Mouse (Mus musculus) right cerebral cortex, postnatal 4 days (tissue): ENCODE results near the gene Arhgef10l.

Experiments
- DNase-seq: peaks from one replicate; pipeline ENCODE4 v3.0.0-alpha.2; 2022

The Arhgef10l gene

DNA sequence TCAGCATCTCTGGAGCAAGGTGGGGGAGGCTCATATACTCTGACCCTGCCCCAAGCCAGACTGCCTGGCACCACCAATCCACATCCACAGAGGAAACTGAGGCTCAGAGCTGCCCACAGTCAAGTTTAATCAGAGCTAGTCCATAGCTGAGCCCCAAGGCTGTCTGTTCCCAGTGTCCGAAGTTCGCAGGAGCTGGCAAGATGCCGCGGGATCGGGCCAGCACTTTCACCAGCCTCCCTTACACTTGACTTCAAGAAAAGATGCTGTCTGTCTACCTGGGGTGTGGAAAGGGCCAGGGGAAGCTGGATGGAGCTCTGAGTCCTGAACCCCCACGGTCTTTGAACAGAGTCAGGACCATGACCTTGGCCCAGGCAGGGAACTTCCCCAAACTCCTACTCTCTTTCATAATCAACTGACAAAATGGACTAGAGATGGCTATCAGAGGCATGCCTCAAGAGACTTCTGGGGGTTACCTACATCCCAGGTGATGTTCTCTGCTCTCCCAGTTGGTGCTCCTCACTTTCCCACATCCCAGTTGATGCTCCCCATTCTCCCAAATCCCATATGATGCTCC is 34.4 kb downstream of the Arhgef10l start:
- no peak for DNase-seq

DNA sequence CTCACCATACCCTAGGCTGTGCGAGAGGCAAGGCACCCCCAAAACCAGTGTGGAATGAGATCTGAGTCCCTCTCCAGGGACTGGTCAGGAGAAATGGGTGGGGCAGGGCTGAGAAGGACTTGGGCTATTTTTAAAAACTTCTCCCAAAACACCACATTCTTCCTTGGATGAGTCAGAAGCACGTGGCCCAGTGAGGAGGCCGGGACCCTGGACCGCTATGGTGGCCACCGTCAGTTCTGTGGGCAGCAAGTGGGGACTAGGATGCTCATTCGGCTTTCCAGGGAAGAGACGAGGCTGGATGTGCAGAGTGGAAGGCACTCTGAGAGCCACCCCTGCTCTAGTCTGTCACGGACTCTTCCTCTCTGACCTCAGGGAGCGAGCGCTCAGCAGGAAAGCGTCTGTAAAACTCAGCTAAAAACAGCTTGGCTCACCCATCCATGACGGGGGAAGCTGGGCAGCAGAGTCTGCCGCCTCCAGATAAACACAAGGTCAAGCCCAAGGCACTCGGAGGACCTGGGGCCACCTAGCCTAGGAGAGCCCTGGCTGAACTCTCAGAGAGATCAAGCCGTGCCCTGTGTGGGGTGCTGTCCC is 35.1 kb downstream of the Arhgef10l start:
- no peak for DNase-seq

DNA sequence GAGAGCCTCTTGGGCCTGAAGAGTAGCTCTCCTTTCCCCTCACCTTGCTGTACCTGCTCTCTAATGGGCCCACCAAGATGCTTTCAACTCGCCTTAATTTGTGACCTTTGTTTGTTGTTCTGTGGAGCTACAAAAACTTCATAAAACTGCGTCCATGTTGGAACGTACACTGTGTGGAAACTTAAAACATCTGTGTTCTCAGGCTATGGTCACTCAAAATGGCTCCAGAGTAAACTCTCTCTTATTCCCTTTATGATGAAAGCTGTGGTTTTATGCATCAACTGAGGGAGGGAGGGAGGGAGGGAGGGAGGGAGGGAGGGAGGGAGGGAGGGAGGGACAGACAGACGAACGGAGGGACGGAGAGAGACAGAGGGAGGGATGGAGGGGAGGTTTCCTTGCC is 35.7 kb downstream of the Arhgef10l start:
- no peak for DNase-seq

DNA sequence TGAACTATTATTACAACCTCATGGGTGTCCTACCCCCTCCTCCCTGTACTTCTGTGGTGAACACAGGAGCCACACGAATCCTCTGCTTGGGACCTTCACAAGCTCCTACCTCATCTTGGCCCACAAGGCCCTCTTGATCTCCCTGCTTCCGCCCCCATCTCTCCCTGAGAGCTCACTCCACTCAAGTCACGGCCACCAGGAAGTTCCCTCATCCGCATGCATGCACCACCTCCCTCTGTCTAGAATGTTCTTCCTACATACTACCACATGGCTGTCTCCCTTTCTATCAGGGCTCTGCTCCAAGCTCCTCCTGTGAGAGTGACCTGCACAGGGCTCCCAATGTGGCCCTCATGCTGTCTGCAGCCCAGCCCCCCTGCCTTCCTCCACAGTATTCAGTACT is 36.8 kb downstream of the Arhgef10l start:
- no peak for DNase-seq

DNA sequence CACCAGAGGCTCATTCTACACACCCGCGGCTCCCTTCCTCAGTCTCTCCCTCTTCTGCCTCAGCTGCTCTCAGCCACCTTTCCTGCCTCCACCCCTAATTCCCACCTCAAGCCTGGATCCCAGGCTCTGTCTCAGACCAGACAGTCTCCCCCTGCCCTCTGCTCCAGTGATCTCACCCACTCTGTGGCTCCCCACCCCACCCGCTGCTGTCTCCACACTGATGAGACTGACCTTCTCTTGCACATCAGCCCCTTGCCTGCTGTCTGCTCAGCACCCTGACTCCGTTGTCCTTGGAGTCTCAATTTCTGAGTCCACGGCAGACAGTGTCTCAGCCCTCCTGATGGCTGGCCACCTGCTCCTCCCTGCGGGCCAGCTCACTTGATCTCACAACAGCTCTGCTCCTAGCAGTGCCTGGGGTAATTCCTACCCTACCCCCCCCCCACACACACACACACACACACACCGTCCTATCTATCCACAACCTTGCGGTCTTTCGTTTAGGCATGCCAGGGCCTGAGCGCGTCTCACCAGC is 37.3 kb downstream of the Arhgef10l start:
- DNase-seq: no peak

DNA sequence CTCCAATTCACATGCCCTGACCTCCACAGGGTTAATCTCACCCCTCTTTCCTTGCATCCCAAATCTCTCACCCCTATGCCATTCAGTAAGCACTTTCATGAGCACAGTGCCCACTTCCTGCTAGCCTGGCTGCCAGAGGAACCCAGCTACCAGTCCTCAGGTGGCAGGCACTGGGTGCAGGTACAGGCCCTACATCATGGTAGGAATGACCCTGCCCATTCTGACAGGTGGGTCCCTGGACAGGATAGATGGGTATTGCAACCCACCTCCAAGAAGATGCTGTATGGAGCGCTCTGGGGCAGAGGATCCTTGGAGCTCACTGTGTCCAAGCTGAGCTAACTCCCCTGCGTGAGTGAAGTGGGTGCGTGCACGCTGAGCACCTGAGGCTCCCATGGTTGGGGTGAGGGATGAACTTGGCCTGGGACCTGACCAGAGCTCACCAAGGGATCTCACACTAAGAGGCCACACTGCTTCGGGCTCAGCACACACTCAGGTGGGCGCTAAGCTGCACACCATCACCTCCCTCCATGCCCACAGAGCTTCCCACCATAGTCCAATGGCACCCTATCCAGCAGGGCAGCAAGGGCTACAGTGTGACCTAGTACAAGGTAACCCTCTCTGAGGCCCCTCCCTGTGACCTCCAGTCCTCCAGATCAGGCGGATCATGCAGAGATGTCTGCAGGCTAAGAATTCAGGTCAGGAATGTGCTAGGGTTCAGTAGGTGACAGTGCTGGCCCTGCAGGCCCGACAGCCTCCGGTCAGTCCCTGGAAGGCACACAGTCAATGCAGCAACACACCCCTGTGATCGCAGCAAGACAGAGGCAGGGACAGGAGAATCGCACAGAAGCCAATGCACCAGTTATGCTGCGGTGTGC is 39.9 kb downstream of the Arhgef10l start:
- DNase-seq: no peak

DNA sequence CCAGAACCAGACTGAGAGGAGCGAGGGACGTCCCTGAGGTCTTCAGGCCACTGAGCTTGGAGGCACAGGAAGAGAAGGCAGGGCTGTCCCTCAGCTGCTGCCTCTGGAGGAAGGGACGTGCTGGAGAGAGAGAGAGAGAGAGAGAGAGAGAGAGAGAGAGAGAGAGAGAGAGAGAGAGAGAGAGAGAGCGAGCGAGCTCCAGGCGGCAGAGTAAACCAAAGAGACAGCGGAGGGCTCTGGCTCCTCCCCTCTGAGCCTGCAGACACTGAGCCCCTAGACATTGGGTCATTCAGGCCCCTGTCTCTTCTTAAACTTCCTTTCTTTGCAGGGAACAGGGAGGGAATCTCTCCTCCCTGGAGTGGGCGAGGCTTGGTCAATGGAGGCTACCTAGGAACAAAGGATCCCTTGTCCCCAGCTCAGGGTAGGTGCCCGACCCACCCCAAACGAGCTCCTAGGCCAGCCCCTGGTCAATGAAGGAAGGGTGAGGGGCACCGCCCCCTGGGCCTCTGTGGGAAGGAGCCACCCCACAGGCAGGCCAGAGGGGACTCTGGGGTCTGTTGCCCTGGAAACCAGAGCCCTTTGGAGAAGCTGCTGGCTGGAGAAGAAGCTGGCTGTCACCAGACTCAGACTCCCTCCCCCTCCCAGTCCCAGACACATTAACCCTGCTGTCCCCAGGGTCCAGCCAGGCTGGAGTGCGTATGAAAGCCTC is 41.2 kb downstream of the Arhgef10l start:
- peak; percentile 49 for DNase-seq

DNA sequence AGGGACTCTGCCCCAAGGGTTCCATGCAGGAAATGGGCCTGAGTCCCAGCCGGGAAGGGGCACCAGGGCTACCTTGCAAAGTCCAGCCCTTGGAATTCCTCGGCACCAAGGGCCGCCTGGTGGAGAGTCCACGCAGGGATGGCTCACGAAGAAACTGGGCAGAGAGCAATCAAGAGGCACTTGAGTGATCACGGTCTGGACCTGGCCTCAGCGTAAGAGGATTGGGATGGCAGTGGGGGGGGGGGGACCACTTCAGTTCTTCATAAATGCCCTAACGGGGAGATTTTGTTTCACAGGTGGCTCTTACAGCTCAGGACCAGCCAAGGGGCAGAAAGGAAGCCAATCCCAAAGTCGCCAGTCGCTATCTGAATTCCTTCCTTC is 41.7 kb downstream of the Arhgef10l start:
- no peak for DNase-seq

DNA sequence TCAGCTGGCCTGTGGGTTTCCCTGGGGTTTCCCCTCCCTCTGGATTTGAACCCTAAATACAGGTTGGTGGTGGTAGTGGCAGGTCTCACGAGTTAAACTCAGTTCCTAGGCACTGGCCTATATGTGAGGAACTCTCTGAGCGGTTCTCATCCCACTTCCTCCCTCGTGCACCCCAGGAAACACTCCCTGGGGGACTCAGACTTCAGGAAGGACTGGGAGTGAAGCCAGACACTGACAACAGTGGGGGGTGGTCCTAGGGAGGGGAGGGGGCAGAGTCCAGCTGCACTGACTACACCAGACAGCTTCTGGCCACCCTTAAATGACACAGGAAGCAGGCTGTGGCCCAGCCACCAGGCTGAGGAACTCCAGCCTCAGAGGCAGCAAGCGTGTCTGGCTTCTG is 43.0 kb downstream of the Arhgef10l start:
- DNase-seq: no peak

DNA sequence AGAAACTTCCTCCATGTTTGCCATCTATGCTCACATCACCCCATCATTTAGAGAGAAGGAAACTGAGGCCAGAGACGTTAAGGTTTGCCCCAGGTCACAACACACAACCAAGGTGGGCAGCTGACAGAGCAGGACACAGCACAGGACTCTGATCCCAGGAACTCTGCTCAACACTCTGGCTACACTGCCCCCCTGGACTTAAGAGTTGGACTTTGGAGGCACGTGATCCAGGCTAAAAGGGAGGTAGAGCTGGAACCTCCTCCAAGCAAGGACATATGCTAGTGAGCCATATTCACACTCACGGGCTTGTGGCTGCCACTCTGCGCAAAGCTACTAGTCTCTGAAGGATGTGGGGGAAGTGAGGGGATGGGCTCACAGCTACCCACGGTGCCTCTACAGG is 45.3 kb downstream of the Arhgef10l start:
- no peak for DNase-seq

DNA sequence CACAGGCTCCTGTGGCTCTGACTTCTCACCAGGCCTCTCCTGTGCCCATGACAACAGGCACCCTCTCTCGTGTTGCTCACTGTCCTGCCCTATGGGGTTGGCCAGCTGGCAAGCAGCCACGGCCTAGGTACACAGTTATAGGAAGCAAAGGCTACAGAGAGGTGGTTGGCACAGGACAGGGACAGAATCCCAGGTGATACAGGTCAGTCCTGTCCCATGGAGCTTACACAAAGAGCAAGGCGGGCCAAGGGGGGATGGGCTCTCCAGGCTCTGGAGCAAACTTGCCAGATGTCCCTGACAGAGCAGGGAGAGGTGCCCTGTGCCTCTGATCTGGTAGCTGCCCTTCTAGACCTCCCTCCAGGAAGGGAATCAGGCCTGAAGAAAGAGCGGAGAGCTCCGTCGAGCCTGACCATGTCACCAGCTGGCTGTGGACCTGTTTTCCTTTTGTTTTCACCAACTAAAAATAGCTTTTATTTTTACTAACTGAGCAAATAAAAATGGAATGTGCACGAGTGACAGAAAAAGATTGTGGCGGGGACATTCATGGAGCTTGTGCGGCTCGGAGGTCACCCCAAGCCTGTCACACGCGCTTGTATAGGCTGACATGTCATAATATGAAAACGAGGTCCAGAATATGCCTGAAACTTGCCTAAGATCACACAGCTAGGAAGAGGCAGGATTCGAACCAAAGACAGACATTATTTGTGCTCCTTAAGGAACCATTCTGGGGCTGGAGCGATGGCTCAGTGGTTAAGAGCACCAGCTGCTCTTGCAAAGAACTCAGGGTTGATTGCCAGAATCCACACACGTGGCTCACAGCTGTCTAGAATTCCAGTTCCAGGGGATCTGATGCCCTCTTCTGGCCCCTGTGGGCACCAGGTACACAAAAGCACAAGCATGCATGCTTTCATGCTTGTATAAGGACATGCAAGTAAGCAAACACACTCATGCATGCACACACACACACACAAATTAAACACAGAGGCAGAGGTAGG is 48.1 kb downstream of the Arhgef10l start:
- DNase-seq: no peak

DNA sequence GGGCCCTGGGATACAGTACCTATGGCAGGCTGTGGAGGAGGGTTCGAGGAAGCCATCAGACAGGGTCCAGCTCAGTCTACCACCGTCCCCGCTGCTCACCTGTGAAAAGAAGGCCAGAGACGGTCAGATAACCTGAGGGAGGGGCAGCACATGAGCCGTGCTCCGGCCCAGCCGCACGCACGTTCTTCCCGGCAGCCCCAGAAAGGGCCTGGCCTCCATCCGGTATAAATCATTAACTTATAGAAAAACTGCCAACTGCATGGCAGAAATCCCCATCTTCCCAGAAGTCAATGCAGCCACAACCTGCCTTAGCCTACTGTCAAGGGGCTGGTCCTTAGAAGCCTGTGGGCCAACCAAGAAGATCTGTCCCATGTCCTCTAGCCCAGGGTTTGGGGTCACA is 48.9 kb downstream of the Arhgef10l start:
- no peak for DNase-seq

DNA sequence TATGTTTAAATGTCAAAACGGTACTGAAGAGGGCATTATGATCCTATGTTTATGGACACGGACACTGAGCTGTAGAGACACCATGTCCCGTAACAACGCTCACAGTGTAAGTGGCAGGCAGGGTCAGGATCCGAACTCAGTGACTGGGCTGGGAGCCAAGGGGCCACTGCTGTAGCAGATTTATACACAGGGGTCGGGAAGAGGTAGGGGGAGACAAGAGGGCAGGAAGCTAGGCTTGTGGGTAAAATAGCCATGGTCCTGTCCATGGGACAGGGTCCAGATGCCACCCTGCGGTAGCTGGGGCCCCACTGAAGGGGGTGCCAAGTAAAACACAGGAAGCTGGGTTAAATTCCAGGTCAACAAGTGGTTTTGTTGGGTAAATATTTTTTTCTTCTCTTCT is 49.6 kb downstream of the Arhgef10l start:
- no peak for DNase-seq

DNA sequence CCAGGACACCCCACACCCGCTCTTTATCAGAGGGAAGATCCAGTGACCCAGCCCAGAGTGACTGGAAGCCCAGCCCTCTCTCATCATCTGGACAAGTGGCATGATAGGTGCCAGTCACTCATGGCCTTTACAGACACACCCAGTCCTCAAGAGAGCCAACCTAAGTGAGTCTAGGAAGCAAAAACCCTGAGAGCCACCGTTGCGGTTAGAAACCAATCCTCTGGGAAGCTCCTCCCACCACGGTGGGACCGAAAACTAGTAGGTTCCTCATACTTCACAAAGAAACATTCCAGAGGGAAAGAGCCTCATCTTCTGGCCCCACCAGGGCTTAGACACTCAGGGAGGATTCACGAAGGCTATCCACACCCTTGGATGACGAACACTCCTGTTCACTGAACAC is 50.0 kb downstream of the Arhgef10l start:
- DNase-seq: no peak

DNA sequence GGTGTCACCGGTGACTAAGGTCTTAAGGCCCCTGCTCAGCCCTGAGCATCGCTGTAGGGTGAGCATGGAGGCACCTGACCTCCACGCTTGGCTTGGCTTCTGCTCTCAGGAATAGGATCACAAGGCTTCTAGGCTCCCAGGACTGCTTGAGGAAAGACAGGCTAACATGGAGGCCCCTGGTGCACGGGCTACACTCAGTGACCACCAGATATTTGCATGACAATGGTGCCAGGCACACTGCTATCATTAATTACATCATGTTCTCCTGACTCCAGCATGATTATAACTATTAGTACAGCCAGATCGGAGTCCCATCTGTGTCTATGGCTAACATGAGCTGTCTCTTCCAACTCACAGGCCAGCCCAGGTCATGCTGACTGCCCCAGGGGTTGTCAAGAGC is 51.3 kb downstream of the Arhgef10l start:
- no peak for DNase-seq

DNA sequence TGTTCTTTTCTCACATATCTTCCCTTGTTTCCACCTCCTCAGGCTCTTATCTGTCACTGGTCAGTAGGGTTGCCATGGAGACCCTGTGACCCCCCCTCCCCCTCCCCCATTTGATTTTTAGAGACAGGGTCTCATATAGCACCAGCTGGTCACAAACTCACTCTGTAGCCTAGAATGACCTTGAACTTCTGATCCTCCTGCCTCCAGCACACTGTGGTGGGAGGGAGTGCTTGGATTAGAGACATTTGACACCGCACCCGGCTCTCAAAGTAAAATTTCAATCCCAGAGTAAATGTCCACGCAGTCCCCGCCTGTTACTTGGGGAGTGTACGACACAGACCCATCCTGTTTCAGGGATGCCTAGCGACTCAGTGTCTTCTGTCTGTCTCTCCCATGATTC is 51.7 kb downstream of the Arhgef10l start:
- DNase-seq: no peak

DNA sequence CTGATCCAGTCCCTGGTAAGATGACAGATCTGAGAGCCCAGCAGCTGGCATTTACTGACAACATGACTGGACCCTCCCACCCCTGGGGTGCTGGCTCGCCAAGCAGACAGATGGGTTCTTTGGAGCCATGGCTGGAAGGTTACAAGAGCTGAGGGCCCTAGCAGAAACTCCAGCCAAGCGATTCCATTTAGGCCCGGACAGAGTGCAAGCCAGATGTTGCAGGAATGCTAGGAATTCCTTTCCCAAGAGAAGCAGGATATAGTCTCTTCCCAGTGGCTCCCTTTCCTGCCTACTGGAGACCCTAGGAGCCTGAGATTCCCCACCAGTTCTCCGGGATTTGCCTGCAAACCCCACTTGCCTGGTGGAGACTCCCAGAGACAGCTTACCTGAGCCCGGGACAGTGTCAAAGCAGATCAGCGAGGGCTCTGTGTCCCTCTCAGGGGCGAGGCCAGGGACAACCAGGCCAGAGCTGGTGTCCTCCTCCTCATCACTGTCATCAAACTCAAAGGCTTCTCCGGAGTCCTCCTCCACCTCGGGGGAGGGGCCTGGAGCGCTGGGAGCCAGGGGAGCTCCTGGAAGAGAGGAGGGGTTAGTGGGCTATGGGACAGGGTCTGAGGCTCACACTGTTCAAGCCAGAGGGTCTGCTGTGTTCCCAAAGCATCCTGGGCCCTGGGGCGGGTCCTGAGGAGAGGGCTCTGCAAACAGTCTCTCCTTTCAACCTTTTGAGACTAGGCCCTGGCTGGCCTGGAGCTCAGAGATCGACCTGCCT is 54.8 kb downstream of the Arhgef10l start:
- DNase-seq: no peak

DNA sequence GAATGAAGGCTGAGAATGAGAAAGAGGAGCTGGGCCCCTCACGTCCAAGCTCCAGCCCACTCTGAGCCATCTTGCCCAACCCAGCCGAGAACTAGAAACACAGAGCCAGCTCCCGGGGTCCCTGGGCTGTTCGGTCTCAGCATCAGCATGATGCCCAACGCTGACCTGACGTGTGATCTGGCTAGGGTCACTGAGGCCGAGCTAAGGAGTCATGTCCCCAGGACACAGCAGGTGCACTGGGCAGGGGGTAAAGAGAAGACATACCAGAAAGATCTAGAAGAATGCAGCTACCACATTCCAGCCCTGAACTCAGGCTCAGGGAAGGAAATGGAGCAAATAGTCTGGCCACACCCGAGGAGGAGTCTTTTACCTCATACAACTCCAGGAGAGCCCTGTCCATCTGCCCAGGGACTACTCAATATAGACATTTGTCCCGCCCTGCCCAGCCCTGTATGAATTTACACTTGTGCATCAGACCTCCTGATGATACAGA is 57.5 kb downstream of the Arhgef10l start:
- DNase-seq: no peak

DNA sequence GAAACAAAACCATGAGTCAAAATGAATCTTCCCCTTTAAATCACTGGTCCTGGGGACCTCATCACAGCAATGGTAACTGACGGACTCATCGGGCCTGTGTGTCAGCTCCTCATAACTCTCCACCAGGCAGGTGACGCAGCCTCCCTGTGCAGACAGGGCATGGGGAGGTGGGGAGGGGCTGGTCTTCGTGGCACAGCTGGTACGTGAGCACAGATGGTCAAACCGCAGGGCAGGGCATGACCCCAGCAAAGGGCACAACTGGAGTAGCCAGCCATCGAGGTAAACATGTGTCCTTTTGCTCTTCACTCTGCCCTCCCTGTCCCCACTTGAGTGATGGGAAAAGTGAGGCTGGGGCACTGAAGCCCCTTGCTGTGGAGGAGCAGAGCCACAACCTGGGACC is 59.0 kb downstream of the Arhgef10l start:
- DNase-seq: no peak

DNA sequence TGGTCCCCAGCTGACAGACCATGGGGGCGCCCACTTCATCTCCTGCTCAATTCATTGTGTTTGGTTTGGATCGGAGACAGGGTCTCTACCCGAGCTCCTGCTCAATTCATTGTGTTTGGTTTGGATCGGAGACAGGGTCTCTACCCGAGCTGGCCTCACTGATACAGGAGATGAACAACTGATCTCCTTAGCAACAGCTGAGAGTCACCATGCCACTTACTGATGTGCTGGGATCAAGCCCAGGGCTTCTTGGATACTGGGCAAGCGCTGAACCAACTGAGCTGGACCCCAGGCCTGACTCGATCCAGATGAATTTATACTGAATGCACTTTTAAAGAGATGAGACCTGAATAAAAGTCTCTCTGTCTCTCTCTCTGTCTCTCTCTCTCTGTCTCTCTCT is 59.6 kb downstream of the Arhgef10l start:
- DNase-seq: no peak

DNA sequence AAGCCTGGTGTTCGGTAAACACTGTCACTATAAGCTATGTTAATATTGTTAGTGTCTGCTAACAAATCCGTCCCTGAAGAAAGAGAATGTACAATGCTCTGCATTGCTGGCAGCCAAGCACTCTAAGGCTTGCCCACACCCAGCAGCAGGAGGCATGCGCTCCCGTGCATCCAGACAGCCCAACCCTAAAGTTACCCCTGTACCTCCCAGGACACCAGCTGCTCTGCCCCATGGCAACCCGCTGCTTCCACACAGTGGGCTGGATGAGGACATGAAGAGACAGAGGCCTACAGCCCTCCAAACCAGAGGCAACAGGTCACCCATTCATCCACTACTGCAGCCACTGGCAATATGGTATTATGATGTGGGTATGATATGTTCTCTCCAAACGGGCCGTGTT is 60.0 kb downstream of the Arhgef10l start:
- no peak for DNase-seq
